Mouse (Mus musculus): ENCODE measurements around the gene S1pr4.

GRCm38 (mm10) chr10:81519978-81520365 is 20.0 kb upstream of the S1pr4 start:
- no peak for TF ChIP-seq POLR2A (IDR thresholded peaks at IDR 0.05; ENCODE audit: insufficient read length, low read depth)
- TF ChIP-seq MAX (IDR thresholded peaks at IDR 0.05; ENCODE audit: low read depth) = no peak
- TF ChIP-seq MYOD1 (IDR thresholded peaks at IDR 0.05; ENCODE audit: control insufficient read depth in 1 of 3, insufficient read length in 2 of 3, low read depth in 2 of 3) = no peak
- TF ChIP-seq USF1 (IDR thresholded peaks at IDR 0.05; ENCODE audit: low read depth) = no peak
- no peak for TF ChIP-seq POLR2AphosphoS2 (IDR thresholded peaks at IDR 0.05; ENCODE audit: insufficient read length, low read depth)
- TF ChIP-seq CEBPB (IDR thresholded peaks at IDR 0.05; ENCODE audit: insufficient read depth, poor library complexity, severe bottlenecking) = no peak
- no peak for TF ChIP-seq SRF (IDR thresholded peaks at IDR 0.05; ENCODE audit: control insufficient read depth, insufficient read length, low read depth)
- no peak for TF ChIP-seq E2F4 (IDR thresholded peaks at IDR 0.05; ENCODE audit: insufficient read depth)

Data from myocyte (in vitro differentiated cells).